Mouse (Mus musculus): ENCODE measurements around the gene Gon4l.

GRCm38 (mm10) chr3:88904803-88905202, 69.8 kb downstream of the Gon4l start:
- no peak for TF ChIP-seq CTCF (IDR thresholded peaks at IDR 0.05; ENCODE audit: borderline replicate concordance, insufficient read depth, low read depth, low read length)
- no peak for TF ChIP-seq POLR2A (IDR thresholded peaks at IDR 0.05; ENCODE audit: borderline replicate concordance, insufficient read depth, low read length)

Data from cerebellum, adult 2 months (tissue).